ENCODE assay signal across 16 mouse cellular contexts in genomic region chr9:49681848-49682469, GRCm38 (mm10).
DNase-seq lines count a peak whose midpoint lies in the region; ATAC-seq lines count a peak whose summit lies in the region.
"Had no signal": no experiment of that assay in that cellular context is flagged by ENCODE, and none has a peak within 500 bp of the region (broad histone marks: within the 10 kb centered on the region; RNA-seq: fewer than 3 reads in every experiment).

No protein-coding gene starts in this region.

- 47% methylated on average over 7 of the region's 7 CpGs for WGBS in neural tube, embryonic 13.5 days
- WGBS in kidney, embryonic 14.5 days, result 55% methylated on average over 7 of the region's 7 CpGs
- WGBS in limb, embryonic 10.5 days, result 84% methylated on average over 7 of the region's 7 CpGs

- H3K9ac ChIP-seq in neural tube, embryonic 13.5 days, result no peak overlapping the region
- no peak overlapping the region for H3K9ac ChIP-seq in kidney, embryonic 14.5 days (ENCODE audit: low read depth, low read length)
- H3K9ac ChIP-seq: heart, embryonic 13.5 days; liver, embryonic 14.5 days had no signal

- intact Hi-C loops in heart, postnatal 14 days (cut with DNase I), result no loop called here

- no peaks in the 10 kb centered on the region for H3K36me3 ChIP-seq in neural tube, embryonic 13.5 days
- no peaks in the 10 kb centered on the region for H3K36me3 ChIP-seq in kidney, embryonic 14.5 days (ENCODE audit: control insufficient read depth, insufficient read depth, low read length)
- H3K36me3 ChIP-seq in limb, embryonic 10.5 days, result no peaks in the 10 kb centered on the region
- H3K36me3 ChIP-seq: heart, embryonic 13.5 days had no signal

- ATAC-seq in neural tube, embryonic 13.5 days (ENCODE audit: low read depth), result no peak
- ATAC-seq in kidney, embryonic 14.5 days (ENCODE audit: low FRiP score, low TSS enrichment), result no peak
- ATAC-seq: forebrain, embryonic 16.5 days; lung, postnatal 0 days had no signal

- no peak overlapping the region for H3K4me2 ChIP-seq in neural tube, embryonic 13.5 days
- no peak overlapping the region for H3K4me2 ChIP-seq in kidney, embryonic 14.5 days (replicated peaks; ENCODE audit: low read depth, low read length)
- H3K4me2 ChIP-seq: heart, embryonic 13.5 days had no signal

- no peaks in the 10 kb centered on the region for H3K9me3 ChIP-seq in neural tube, embryonic 13.5 days
- H3K9me3 ChIP-seq in kidney, embryonic 14.5 days (ENCODE audit: control insufficient read depth, low read length), result no peaks in the 10 kb centered on the region
- no peaks in the 10 kb centered on the region for H3K9me3 ChIP-seq in limb, embryonic 10.5 days (replicated peaks)
- H3K9me3 ChIP-seq: heart, embryonic 13.5 days had no signal

- H3K27ac ChIP-seq in neural tube, embryonic 13.5 days (replicated peaks), result peak overlapping the region; percentile 46
- peak overlapping the region; percentile 37; the same call in 1 of the 2 replicates for H3K27ac ChIP-seq in kidney, embryonic 14.5 days (ENCODE audit: low read depth, low read length)
- peak overlapping the region; percentile 26; the same call in 1 of the 2 replicates for H3K27ac ChIP-seq in limb, embryonic 10.5 days
- H3K27ac ChIP-seq: heart, embryonic 13.5 days; liver, embryonic 14.5 days had no signal

- H3K4me1 ChIP-seq in neural tube, embryonic 13.5 days (replicated peaks), result peaks cover 82% of the 10 kb centered on the region
- 0 out of 2 replicates have a peak, but pooled peaks cover 11% of the 10 kb centered on the region for H3K4me1 ChIP-seq in kidney, embryonic 14.5 days (ENCODE audit: control insufficient read depth, insufficient read depth, low read length)
- H3K4me1 ChIP-seq in limb, embryonic 10.5 days, result peaks cover 41% of the 10 kb centered on the region

- DNase-seq in neural tube, embryonic 10.5 days (ENCODE audit: extremely low spot score, low spot score), result no peak
- DNase-seq in limb, embryonic 10.5 days (ENCODE audit: low spot score), result no peak
- DNase-seq in retina, postnatal 1 day, result no peak
- no peak for DNase-seq in lung, postnatal 25 days (ENCODE audit: low spot score)
- DNase-seq in heart, postnatal 14 days, result no peak
- DNase-seq: adrenal gland, postnatal 25 days; cerebellum, adult 2 months; left cerebral cortex, postnatal 4 days; right cerebral cortex, postnatal 25 days had no signal

- no peaks in the 10 kb centered on the region for H3K27me3 ChIP-seq in neural tube, embryonic 13.5 days
- H3K27me3 ChIP-seq in kidney, embryonic 14.5 days (ENCODE audit: control insufficient read depth, insufficient read depth, low read length), result no peaks in the 10 kb centered on the region
- H3K27me3 ChIP-seq in limb, embryonic 10.5 days (ENCODE audit: low read depth, poor library complexity, severe bottlenecking), result no peaks in the 10 kb centered on the region
- H3K27me3 ChIP-seq: heart, embryonic 13.5 days had no signal

- no peak overlapping the region for H3K4me3 ChIP-seq in neural tube, embryonic 13.5 days
- H3K4me3 ChIP-seq in kidney, embryonic 14.5 days (ENCODE audit: low read length), result no peak overlapping the region
- no peak overlapping the region for H3K4me3 ChIP-seq in limb, embryonic 10.5 days
- H3K4me3 ChIP-seq: erythroblast, embryonic 14.5 days; heart, embryonic 13.5 days had no signal
